9 mouse cellular contexts compared by ENCODE assay signal in the genomic region with DNA sequence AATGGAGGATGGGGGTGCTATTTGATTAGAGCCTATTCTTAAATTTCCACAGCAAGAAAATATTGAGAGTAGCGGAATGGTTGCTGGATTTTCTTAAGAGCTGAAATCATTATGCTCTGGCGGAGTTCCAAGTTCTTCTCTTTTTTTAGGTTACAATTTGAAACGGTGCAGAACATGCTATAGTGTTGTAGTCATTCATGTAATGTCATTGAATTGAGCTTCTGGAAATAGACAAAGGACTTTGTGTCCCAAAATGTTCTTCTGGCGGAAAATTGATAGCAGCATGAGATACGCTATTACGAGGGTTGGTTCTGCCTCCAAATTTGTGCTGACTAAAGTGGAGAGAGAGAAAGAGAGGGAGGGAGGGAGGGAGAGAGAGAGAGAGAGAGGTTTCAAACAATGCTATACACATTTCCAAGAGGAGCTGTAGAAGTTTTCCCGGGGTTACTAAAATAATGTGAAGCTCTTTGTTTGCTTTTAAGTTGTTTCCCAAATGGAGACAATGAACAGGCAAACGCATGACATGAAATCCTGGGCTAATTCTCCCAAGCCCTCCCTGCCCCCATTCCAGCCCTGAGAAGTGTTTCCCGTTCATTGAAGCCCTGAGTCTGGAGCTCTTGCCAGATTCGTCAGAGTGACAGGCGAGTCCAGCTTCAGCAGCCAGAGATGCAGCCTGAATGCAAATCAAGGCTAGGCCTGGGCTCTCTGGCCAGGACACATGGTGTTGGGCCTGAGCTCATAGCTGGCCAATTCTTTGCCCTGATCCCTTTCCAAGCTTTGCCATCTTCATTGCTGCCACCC.
A peak's percentile ranks its signal among the peaks of the same experiment; 100 is the strongest.
DNase-seq lines count a peak whose midpoint lies in the region; ATAC-seq lines count a peak whose summit lies in the region.
"Had no signal": no experiment of that assay in that cellular context is flagged by ENCODE, and none has a peak within 500 bp of the region (broad histone marks: within the 10 kb centered on the region; RNA-seq: fewer than 3 reads in every experiment).

No protein-coding gene starts in this region.

- peak; percentile 17 for DNase-seq in gastrocnemius, adult 18-20 months (ENCODE audit: low spot score)
- no peak for DNase-seq in gastrocnemius, postnatal 36 days
- peak; percentile 76 to 83 for DNase-seq in frontal cortex, adult 2 months (ENCODE audit: extremely low spot score in 1 of 2, low spot score in 1 of 2)
- DNase-seq in left cerebral cortex, postnatal 4 days, result peak; percentile 94
- DNase-seq in retina, postnatal 7 days (ENCODE audit: low read depth, low spot score), result peak; percentile 39
- no peak for DNase-seq in spleen, adult 12 weeks (ENCODE audit: low spot score)

- peaks cover 31% of the 10 kb centered on the region for H3K4me1 ChIP-seq in hindbrain, embryonic 12.5 days

- intact Hi-C loops in gastrocnemius, postnatal 36 days (cut with DNase I), result no loop called here
- intact Hi-C loops in left cerebral cortex, postnatal 4 days (cut with DNase I), result no loop called here

- ATAC-seq in hindbrain, embryonic 12.5 days (ENCODE audit: low FRiP score), result peak; percentile 96
- no peak for ATAC-seq in erythroblast, adult 5-6 weeks (replicated peaks; ENCODE audit: low FRiP score, poor library complexity, severe bottlenecking)

- 10% methylated on average over 11 of the region's 11 CpGs for WGBS in hindbrain, embryonic 12.5 days

- peak overlapping the region; percentile 84 for H3K27ac ChIP-seq in hindbrain, embryonic 12.5 days
- H3K27ac ChIP-seq: macrophage had no signal

- no peak overlapping the region for H3K9ac ChIP-seq in hindbrain, embryonic 12.5 days

- no peak overlapping the region for H3K4me3 ChIP-seq in hindbrain, embryonic 12.5 days

- no peaks in the 10 kb centered on the region for H3K9me3 ChIP-seq in hindbrain, embryonic 12.5 days (replicated peaks)

- H3K4me2 ChIP-seq in hindbrain, embryonic 12.5 days (replicated peaks), result peak overlapping the region; percentile 28

- no peaks in the 10 kb centered on the region for H3K36me3 ChIP-seq in hindbrain, embryonic 12.5 days

- H3K27me3 ChIP-seq in hindbrain, embryonic 12.5 days, result no peaks in the 10 kb centered on the region

Comparison
In these comparisons a context has a peak if more than half of its experiments do, and no peak if none do; other contexts are left out.
1. DNase-seq: peak in gastrocnemius, adult 18-20 months (single experiment), frontal cortex, adult 2 months (2 of 2), left cerebral cortex, postnatal 4 days (single experiment) and retina, postnatal 7 days (single experiment); none in gastrocnemius, postnatal 36 days (0 of 2) and spleen, adult 12 weeks (single experiment).